Mouse (Mus musculus) testis, postnatal 10 days (tissue): Measurements from ENCODE around the gene Olfr221.
"Not testable (repeated sequence)": the region's sequence is repeated elsewhere in the genome, so short reads cannot be mapped to it uniquely, and the experiment has no call there.

Source experiments
- DNase-seq: peaks from one replicate; pipeline ENCODE4 v3.0.0; 2021; ENCODE audit warnings: low spot score

The Olfr221 gene

GRCm38 (mm10) chr14:52042359-52042758 is at the start of gene Olfr221:
TSS of gene Olfr221 (minus strand) at chr14:52042459.
- DNase-seq: not testable (repeated sequence)

- no peak for DNase-seq
Observed at GRCm38 (mm10) chr14:52083083-52083482, 40.8 kb upstream of the Olfr221 start.

GRCm38 (mm10) chr14:52071599-52072137 is 29.4 kb upstream of the Olfr221 start:
- no peak for DNase-seq

GRCm38 (mm10) chr14:52066135-52066534 is 23.9 kb upstream of the Olfr221 start:
- no peak for DNase-seq

GRCm38 (mm10) chr14:52061798-52062197 is 19.5 kb upstream of the Olfr221 start:
- DNase-seq: no peak

GRCm38 (mm10) chr14:52060800-52061199 is 18.5 kb upstream of the Olfr221 start:
- DNase-seq: no peak

- DNase-seq: no peak
Observed at GRCm38 (mm10) chr14:52059982-52060381, 17.7 kb upstream of the Olfr221 start.

- DNase-seq: not testable (repeated sequence)
Observed at GRCm38 (mm10) chr14:52052720-52053119, 10.5 kb upstream of the Olfr221 start.

GRCm38 (mm10) chr14:52045966-52046565 is 3.8 kb upstream of the Olfr221 start:
- no peak for DNase-seq

GRCm38 (mm10) chr14:52044901-52045678 is 2.8 kb upstream of the Olfr221 start:
- peak; percentile 65 for DNase-seq

- no peak for DNase-seq
Observed at GRCm38 (mm10) chr14:52043446-52043845, 1.2 kb upstream of the Olfr221 start.

- DNase-seq: no peak
Observed at GRCm38 (mm10) chr14:52039332-52039731, 2.9 kb downstream of the Olfr221 start.

GRCm38 (mm10) chr14:52035926-52036325 is 6.3 kb downstream of the Olfr221 start:
- DNase-seq: no peak

- DNase-seq: no peak
Observed at GRCm38 (mm10) chr14:52026342-52026741, 15.9 kb downstream of the Olfr221 start.

- DNase-seq: no peak
Observed at GRCm38 (mm10) chr14:52024133-52024532, 18.1 kb downstream of the Olfr221 start.

GRCm38 (mm10) chr14:52022709-52023459 is 19.4 kb downstream of the Olfr221 start:
- peak; percentile 96 for DNase-seq

- no peak for DNase-seq
Observed at GRCm38 (mm10) chr14:52022244-52022708, 20.0 kb downstream of the Olfr221 start.

- DNase-seq: no peak
Observed at GRCm38 (mm10) chr14:52021568-52022212, 20.6 kb downstream of the Olfr221 start.

- no peak for DNase-seq
Observed at GRCm38 (mm10) chr14:52021138-52021529, 21.1 kb downstream of the Olfr221 start.

GRCm38 (mm10) chr14:52020486-52021137 is 21.6 kb downstream of the Olfr221 start, which contains the start of gene Zfp219:
TSS of gene Zfp219 (minus strand) at chr14:52020733.
- peak; percentile 75 for DNase-seq
